Mouse (Mus musculus) liver, adult 10 weeks (tissue): ENCODE data around the gene Sytl4. TPM values are rescaled to one million over a fixed set of nuclear protein-coding genes. Genes with fewer than 3 reads are reported as not detected.

ENCODE experiments used
- polyA plus RNA-seq: library from polyadenylated mRNA; stranded (reverse); fragments of 350-450 nt; fragmentation: Illumina TruSeq; extraction: RNeasy Lipid Tissue Mini Kit (QIAGEN cat#74804); gene quantifications from one replicate; pipeline ENCODE4 v1.2.3, GENCODE M21; 2014; ENCODE audit warnings: low read depth, low replicate concordance

Sytl4 gene
- polyA plus RNA-seq: 3.2 TPM

DNA sequence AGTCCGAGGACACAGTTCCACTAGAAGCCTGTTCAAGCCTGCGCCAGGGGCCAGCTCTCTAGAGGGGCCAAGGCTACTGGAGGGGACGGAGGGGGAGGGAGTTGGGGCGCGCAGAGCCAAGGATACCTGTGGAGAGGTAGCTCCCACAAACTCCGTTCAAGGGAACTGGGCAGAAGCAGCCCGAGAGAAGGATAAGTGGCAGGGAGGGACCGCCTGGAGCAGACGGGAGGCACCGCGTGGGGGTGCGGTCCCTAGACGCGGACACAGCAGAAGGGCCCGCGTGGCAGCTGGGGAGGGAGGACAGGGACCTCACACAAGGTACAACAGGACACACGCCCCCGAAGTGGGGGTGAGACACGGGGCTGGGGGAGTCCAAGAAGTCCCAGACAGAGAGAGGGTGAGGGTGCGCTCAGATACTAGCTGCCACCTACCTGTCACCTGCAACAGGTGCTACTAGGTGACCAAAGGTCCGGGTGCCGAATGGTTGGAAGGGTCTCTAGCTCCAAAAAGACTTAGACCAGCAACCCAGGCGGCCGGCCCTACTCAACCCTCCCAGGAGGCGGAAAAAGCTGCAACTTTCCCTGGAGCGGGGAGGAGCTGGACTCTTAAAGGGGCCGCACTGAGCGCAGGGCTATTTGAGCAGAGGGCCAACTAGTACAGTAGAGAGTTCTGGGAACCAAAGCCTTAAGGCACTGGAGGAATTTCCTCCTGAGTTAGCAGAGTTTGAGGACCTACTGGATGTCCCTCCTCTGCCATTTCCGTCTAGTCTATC lies at the start of gene Sytl4:
Gene Sytl4 (minus strand): TSS at position 582 of the 772 bp plus-strand sequence.

DNA sequence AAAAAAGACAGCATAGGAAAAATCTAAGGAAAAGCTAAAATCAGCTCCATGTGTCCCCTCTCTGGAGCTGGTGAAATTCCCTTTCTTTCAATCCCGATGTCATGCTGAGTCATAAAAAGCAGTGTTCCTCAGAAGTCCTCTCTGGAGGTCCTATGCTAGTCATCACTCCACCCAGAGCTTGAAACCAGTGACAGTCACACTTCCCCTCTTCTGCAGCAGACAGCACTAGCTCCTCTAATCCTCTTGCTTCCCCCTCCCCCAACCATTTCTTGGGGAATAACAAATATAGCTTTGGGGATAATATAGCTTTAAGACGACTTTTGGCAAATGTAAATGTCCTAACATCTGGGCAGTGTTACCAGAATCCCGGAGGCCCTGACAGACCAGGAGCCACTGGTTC lies 73.4 kb downstream of the Sytl4 start, which contains the start of gene Srpx2:
Gene Srpx2 (plus strand): TSS at position 166 of the 400 bp plus-strand sequence.

DNA sequence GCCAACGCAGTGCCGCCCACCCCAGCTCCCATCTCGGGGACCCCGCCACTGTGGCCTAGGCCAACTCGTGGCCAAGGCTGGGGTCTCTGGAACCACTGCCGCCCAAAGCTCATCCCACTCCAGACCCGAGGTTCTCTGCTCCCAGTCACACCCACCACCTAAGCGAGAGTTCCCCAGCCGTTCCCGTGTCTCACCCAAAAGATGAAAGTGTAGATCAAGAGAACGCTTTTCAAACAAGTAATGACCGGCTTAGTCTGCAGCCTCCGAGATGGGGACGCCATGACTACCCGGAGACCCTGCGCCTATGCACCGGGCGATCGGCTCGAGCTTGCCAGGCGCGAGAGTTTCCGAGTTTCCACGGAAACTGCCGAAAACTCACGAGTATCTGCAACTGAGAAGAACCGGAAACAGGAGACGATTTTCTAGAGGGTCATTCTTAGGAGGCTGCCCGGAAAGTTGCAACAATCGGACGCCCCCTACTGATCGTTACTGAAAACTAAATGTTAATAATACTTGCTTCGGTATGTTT lies 83.5 kb downstream of the Sytl4 start, which contains the start of gene Tspan6:
Gene Tspan6 (minus strand): TSS at position 416 of the 529 bp plus-strand sequence.

Other genes starting within 250 kb of the Sytl4 start
- not detected for gene Tnmd, start 130.8 kb downstream of the Sytl4 start, polyA plus RNA-seq
- 1.2 TPM for gene Tspan6, start 83.4 kb downstream of the Sytl4 start, polyA plus RNA-seq
- gene Srpx2, start 73.4 kb downstream of the Sytl4 start, polyA plus RNA-seq: 0.61 TPM
- gene Cstf2, start 77.4 kb upstream of the Sytl4 start, polyA plus RNA-seq: 13.1 TPM
- gene Xkrx, start 180.3 kb upstream of the Sytl4 start, polyA plus RNA-seq: 0.16 TPM
- not detected for gene Arl13a, start 205.7 kb upstream of the Sytl4 start, polyA plus RNA-seq
- gene Nox1, start 240.1 kb upstream of the Sytl4 start, polyA plus RNA-seq: not detected